Mouse (Mus musculus): ENCODE measurements at regions not wholly inside any gene's neighbourhood (a gene's known extent, or its start where the extent isn't known, plus 50 kb on each side); places are given as distances from the start of the nearest gene placed in this dataset.
A peak's percentile ranks its signal among the peaks of the same experiment; 100 is the strongest.

GRCm38 (mm10) chr9:17294327-17294726 lies 793.2 kb upstream of the Fat3 start:
- no peak for DNase-seq (ENCODE audit: low spot score)

GRCm38 (mm10) chr9:17288790-17289596 lies 787.9 kb upstream of the Fat3 start:
- no peak for DNase-seq (ENCODE audit: low spot score)

GRCm38 (mm10) chr9:17279334-17279990 lies 778.4 kb upstream of the Fat3 start:
- DNase-seq (ENCODE audit: low spot score) = no peak

- DNase-seq (ENCODE audit: low spot score) = no peak
Observed at GRCm38 (mm10) chr9:17272616-17273015, 771.5 kb upstream of the Fat3 start.

- no peak for DNase-seq (ENCODE audit: low spot score)
Observed at GRCm38 (mm10) chr9:17269624-17270023, 768.5 kb upstream of the Fat3 start.

- DNase-seq (ENCODE audit: low spot score) = no peak
Observed at GRCm38 (mm10) chr9:17257148-17257547, 756.1 kb upstream of the Fat3 start.

- DNase-seq (ENCODE audit: low spot score) = no peak
Observed at GRCm38 (mm10) chr9:17227091-17227481, 726.0 kb upstream of the Fat3 start.

- DNase-seq (ENCODE audit: low spot score) = no peak
Observed at GRCm38 (mm10) chr9:17226475-17227090, 725.5 kb upstream of the Fat3 start.

GRCm38 (mm10) chr9:17195339-17195738 lies 694.3 kb upstream of the Fat3 start:
- DNase-seq (ENCODE audit: low spot score) = no peak

GRCm38 (mm10) chr9:17189552-17189951 lies 688.5 kb upstream of the Fat3 start:
- no peak for DNase-seq (ENCODE audit: low spot score)

- DNase-seq (ENCODE audit: low spot score) = no peak
Observed at GRCm38 (mm10) chr9:17168193-17168592, 667.1 kb upstream of the Fat3 start.

- DNase-seq (ENCODE audit: low spot score) = no peak
Observed at GRCm38 (mm10) chr9:17166331-17166730, 665.2 kb upstream of the Fat3 start.

- no peak for DNase-seq (ENCODE audit: low spot score)
Observed at GRCm38 (mm10) chr9:17158481-17159366, 657.6 kb upstream of the Fat3 start.

- DNase-seq (ENCODE audit: low spot score) = peak; percentile 11
Observed at GRCm38 (mm10) chr9:17152369-17152768, 651.3 kb upstream of the Fat3 start.

GRCm38 (mm10) chr9:17149424-17149823 lies 648.3 kb upstream of the Fat3 start:
- DNase-seq (ENCODE audit: low spot score) = no peak
